Mouse (Mus musculus) thymus, adult 2 months (tissue): ENCODE data around the gene Cacnb1.

Experiments used
- CTCF ChIP-seq: fragments of 200-500 bp; IDR thresholded peaks from 2 replicates; pipeline ENCODE4 v1.5.1; 2012; ENCODE audit warnings: mild to moderate bottlenecking, control low read depth, low read length, moderate library complexity, borderline replicate concordance; ENCODE audit not compliant: control insufficient read depth, poor library complexity, insufficient read depth; ENCODE audit errors: extremely low read depth
- POLR2A ChIP-seq: fragments of 200-500 bp; IDR thresholded peaks from 2 replicates; pipeline ENCODE4 v1.6.1; 2012; ENCODE audit warnings: mild to moderate bottlenecking, low read length, control low read depth, moderate library complexity; ENCODE audit not compliant: control insufficient read depth, poor library complexity, insufficient read depth; ENCODE audit errors: extremely low read depth

DNA sequence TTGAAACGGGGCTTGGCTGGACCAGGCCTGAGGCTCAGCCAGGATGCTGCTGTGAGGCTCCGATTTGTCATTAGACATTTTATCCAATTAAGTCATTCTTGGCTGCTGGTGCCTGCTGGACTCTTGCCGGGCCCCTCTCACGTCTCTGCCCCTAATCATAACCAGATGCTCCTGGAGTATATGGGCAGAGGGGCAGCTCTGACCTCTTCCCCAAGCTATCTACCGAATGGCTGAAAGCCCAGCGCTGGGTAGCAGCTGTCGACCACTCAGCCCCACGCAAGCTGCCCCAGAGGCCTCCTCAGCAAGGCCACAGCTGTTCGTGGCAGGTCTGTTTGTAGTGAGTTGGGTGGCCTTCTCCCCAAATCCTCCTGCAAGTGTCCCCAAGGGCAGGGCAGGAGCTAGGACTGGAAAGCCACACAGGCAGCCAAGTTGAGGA is 42.3 kb downstream of the Cacnb1 start:
- no peak for TF ChIP-seq CTCF
- TF ChIP-seq POLR2A = no peak
